Mouse (Mus musculus): ENCODE results near the gene Ugt1a6a.
"Not testable (repeated sequence)": the region's sequence is repeated elsewhere in the genome, so short reads cannot be mapped to it uniquely, and the experiment has no call there.

Gene Ugt1a6a

DNA sequence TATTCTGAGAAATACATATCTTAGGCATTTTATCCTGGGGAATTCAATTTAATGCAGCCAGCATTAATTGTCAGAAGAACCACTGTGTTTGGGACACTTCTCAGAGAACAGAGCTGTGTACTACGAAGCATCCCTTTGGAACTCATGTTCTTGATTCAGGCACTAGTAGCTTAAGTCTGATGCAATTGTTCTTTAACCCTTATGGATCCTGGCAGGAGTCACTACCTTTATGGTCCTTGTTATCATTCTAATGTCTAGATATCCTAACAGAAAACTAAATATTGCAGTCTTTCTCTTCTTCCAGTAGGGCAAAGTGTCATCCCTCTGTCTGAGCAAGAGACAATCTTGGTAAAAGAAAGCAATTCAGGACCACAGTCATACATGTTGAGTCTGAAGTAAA is 78.5 kb downstream of the Ugt1a6a start:
- DNase-seq: no peak

GRCm38 (mm10) chr1:88213766-88214461 is 79.3 kb downstream of the Ugt1a6a start:
- no peak for DNase-seq

- no peak for DNase-seq
These were observed 79.9 kb downstream of the Ugt1a6a start for GRCm38 (mm10) chr1:88214462-88214952.

- DNase-seq: no peak
These were observed 81.1 kb downstream of the Ugt1a6a start for GRCm38 (mm10) chr1:88215466-88216380.

DNA sequence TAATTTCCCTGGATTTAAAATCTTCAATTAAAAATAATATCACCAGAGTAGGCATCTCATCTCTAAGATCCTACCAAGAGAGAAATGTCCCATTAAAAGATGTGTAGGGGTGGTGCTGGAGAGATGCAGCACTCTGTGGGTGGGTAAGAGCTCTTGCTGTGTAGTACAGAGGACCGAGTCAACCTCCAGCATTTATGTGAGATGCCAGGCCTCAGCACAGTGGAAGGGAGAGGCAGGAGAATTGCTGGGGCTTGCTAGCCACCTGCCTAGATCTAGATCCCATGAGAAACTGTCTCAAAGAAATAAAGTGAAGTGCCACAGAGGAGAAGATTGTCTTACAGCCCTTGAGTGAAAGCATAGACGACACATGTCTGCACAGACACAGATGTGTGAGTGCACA is 81.9 kb downstream of the Ugt1a6a start:
- no peak for DNase-seq

GRCm38 (mm10) chr1:88217144-88217543 is 82.5 kb downstream of the Ugt1a6a start:
- DNase-seq: no peak

DNA sequence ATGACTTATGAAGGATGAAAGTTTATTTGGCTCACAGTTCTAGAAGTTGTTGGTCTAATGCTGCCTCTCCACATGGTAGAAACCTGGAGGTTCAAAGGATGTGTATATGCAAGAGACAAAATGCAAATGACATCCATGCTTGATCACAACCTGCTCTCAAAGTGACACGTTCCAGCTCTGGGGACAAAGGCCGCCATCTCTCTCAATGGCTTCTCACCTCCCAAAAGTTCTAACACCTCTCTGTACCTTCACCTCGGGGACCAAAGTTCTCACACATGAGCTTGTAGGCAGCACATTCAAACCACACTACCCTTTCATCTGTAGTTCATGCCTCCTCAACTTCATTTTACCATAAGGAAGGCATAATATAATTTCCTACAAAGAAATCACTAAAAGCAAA is 83.0 kb downstream of the Ugt1a6a start:
- DNase-seq: no peak

DNA sequence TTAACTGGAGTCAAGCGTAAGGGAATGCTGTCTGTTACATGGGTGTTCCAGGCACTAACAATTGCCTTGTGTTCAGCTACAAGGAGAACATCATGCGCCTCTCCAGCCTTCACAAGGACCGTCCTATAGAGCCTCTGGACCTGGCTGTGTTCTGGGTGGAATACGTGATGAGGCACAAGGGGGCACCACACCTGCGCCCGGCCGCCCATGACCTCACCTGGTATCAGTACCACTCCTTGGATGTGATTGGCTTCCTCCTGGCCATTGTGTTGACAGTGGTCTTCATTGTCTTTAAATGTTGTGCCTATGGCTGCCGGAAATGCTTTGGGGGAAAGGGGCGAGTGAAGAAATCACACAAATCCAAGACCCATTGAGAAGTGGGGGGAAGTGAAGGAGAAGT is 83.4 kb downstream of the Ugt1a6a start:
- no peak for DNase-seq

- DNase-seq: no peak
These were observed 84.0 kb downstream of the Ugt1a6a start for GRCm38 (mm10) chr1:88218591-88218990.

- DNase-seq: no peak
These were observed 84.4 kb downstream of the Ugt1a6a start for GRCm38 (mm10) chr1:88219054-88219453.

DNA sequence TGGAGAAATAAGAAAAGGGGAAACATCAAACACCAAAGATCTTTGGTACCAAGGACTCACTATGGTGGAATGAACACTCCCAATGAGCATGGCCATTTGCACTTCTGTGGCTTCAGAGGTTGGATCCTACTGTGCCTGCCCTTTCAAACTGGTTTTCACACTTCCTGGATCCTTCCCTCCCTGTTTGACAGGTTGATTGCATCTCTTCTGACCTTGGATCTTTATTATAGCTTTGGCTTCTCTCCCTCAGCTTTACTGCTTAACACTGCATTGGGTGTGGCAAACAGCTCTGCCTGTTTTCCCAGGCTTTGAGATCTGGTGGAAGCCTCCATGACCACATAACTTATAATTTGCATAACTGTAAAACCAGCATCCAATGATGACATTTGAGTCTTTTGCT is 85.7 kb downstream of the Ugt1a6a start:
- DNase-seq: no peak

DNA sequence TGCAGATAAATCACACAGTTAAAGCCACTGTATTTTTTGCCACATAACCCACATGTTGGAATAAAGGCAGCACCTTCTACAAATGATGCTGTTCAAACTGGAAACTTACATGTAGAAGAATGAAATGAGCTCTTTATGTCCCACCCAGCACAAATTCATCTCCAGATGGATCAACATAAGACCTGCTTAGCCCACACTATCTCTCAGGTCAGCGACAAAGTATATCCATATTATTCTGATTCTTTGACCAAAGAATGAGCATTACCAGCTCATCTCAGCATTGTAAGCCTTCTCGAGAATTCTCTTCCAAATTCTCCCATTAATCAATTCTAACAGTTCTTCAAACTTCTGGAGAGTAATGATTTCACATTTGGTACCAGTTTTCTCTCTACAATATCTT is 87.6 kb downstream of the Ugt1a6a start:
- no peak for DNase-seq

DNA sequence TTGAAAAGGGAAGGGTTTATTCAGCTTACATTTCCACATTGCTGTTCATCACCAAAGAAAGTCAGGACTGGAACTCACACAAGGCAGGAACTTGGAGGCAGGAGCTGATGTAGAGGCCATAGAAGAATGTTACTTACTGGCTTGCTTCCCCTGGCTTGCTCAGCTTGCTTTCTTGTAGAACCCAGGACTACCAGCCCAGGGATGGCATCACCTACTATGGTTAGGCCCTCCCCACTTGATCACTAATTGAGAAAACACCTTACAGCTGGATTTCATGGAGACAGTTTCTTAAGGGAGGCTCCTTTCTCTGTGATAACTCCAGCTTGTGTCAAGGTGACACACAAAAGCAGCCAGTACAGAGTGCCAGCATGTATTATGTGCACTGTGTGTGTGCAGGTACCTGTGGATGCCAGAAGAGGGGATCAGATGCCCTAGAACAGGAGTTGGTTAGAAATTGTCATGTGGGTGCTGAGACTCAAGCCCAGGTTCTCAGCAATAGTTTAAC is 88.5 kb downstream of the Ugt1a6a start:
- not testable (repeated sequence) for DNase-seq

- no peak for DNase-seq
These were observed 89.0 kb downstream of the Ugt1a6a start for GRCm38 (mm10) chr1:88223591-88223990.

DNA sequence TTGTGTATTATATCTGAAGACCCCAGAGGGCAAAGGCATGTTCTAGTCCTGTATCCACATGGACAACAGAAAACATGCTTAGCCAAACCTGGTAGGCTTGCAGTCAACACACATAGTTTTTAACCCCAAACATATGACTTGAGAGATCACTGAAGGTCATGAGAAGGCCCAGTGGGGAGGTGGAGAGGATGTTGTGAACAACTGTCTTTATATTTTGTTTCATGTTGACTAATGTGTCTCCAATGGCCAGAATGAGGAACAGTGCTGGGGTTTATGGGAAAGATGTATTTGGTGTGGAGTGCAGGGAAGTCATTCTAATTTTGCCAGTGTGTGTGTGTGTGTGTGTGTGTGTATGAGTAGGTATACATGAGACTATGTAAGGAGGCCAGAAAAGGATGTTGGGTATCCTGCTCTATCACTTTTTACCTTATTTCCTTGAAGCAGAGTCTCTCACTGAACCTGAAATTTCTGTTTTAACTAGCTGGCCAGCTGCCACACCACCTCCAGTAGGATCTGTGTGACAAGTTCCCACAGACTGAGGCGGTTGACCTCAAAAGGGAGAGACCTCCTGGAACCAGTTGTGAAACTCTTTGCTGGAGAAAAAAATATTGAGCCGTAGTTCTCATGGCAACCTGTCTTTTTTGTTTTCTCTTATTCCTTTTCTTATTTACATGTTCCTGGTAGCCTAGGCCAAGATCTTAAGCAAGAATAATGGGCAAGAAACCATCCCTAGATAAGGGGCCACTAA is 89.6 kb downstream of the Ugt1a6a start:
- peak; percentile 46 to 69 for DNase-seq

DNA sequence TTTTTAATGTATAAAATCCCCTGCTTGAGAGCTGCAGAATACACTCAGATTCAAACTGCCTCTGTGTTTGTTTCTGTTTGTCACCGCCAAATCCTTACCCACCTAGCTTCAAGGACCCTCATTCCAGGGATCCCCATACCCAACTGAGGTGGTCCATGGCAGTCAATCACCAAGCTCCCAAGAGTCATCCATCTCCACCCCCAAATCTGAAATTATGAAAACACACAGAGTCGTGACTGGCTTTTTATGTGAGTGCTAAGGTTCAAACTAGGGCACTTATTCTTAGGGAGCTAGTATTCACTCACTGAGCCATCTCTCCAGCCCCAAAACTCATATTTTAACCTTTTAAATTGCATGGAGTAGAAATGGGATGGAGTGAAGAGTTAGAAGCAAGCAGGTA is 90.7 kb downstream of the Ugt1a6a start:
- DNase-seq: not testable (repeated sequence)

DNA sequence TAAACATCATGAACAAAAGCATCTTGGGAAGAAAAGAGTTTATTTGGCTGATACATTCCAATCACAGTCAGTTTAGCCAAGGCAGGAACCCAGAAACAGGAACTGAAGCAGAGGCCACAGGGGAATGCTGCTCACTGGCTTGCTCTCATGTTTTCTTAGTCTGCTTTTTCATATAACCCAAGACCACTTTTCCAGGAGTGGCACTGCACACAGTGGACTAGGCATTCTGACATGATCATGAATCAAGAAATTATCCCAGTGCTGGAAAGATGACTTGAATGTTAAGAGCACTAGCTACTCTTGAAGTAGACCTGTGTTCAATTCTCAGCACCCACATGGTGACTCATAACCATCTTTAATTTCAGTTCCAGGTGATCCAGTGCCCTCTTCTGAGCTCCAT is 91.1 kb downstream of the Ugt1a6a start:
- DNase-seq: no peak

DNA sequence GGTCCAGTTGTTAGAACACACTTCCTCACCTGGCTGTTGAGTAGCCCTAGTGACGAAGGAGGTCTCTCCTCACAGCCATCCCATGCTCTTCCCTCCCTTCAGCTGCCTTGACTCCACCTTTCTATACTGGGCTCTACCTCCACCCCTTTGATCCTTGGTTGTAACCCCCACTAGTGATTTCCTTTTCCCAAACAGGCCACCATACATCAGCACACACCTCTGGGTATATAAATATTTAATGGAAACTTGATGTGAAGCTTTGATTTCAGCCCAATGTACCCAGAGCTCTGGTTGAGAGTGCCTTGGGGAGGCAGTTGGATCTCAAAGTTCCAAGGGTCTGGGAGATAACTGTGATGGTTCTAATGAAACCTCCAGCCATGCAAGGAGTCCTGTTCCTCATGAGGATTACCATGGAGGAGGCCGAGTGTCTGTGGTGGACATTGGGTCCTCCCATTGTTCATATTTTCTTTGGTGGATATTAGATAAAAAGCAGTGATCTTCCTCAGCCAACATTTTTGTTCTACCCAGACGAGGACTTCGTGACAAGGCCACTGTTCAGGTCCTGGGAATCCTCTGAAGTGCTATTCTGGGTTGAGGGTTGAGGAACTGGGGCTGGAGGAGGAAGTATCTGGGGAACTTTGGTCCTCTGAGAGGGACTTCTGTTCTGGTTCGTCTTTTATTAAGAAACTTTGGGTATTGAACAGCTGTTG is 92.2 kb downstream of the Ugt1a6a start, which contains the start of gene Mroh2a:
Gene Mroh2a (plus strand): TSS at position 317 of the 710 bp plus-strand sequence.
- DNase-seq: peak in 1 of 2 experiments; percentile 5

GRCm38 (mm10) chr1:88227482-88227881 is 92.9 kb downstream of the Ugt1a6a start:
- peak in 1 of 2 experiments; percentile 2 for DNase-seq

DNA sequence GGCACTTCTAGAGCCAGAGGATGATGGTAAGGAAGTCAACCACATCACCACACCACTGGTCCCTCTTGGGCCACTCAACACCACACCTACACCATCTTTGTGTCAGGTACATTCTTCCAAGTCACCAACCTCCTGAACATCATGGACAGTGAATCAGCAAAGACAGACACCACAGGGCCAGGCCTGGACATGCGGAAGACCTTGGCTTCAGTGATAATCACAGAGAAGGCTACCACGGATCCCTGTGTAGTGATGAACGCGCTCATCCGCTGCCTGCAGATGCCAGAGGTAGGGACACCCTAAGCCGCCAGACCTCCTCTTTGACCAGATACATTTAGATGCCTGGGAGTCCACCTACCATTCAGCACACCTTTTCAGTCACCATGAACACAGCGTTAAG is 93.5 kb downstream of the Ugt1a6a start:
- peak in 1 of 2 experiments; percentile 8 for DNase-seq

- no peak for DNase-seq
These were observed 95.0 kb downstream of the Ugt1a6a start for GRCm38 (mm10) chr1:88229566-88229965.

DNA sequence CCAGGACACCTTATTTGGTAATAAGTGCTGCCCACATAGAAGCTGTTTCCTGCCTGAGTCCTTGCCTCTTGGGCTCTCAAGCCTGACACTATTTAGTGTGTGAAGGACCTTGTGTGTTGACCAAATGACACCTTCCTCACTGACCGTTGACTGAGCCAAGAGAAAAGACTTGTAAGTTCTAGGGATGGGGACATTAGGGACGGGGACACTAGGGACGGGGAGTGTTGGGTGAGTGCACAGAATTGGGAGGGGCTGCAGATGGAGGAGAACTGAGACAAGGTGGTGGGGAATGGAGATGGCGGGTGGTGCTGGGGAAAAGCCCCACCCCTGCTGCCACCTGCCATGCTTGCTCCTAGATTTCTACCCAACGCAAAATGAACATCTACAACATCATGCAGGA is 95.4 kb downstream of the Ugt1a6a start:
- DNase-seq: no peak

Data from kidney, postnatal 36 days (tissue).